17 mouse cellular contexts compared by ENCODE assay signal in the genomic region with DNA sequence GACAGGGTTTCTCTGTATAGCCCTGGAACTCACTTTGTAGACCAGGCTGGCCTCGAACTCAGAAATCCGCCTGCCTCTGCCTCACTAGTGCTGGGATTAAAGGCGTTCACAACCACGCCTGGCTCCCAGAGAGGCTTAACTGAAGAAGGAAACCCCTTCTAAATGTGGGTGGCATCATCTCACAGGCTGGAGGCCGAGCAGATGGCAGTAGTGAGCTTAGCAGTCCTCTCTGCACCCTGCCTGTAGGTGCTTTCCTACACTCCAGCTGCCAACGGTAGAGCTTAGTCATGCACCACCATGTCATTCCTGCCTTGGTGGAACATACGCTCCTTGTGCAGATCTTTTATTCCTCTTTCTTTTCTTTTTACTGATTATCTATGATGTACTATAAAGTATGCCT.
"Had no signal": no experiment of that assay in that cellular context is flagged by ENCODE, and none has a peak within 500 bp of the region (broad histone marks: within the 10 kb centered on the region; RNA-seq: fewer than 3 reads in every experiment).

No protein-coding gene starts in this region.

- H3K27ac ChIP-seq: intestine, embryonic 15.5 days; kidney, embryonic 15.5 days; left cerebral cortex, adult 2 months; limb, embryonic 12.5 days; limb, embryonic 15.5 days; liver, embryonic 14.5 days; macrophage; stomach, postnatal 0 days had no signal

- DNase-seq: kidney, adult 11 months; kidney, adult 8-10 months; kidney, postnatal 10 days; kidney, postnatal 36 days; liver, postnatal 0 days; lung, embryonic 14.5 days; midbrain, embryonic 14.5 days; thymus, postnatal 25 days had no signal

- H3K9me3 ChIP-seq: intestine, embryonic 15.5 days; kidney, embryonic 15.5 days; limb, embryonic 12.5 days; limb, embryonic 15.5 days had no signal

- H3K4me3 ChIP-seq: intestine, embryonic 15.5 days; kidney, embryonic 15.5 days; left cerebral cortex, adult 2 months; limb, embryonic 12.5 days; limb, embryonic 15.5 days had no signal

- H3K27me3 ChIP-seq: intestine, embryonic 15.5 days; kidney, embryonic 15.5 days; limb, embryonic 12.5 days; limb, embryonic 15.5 days had no signal

- ATAC-seq: intestine, embryonic 15.5 days; liver, postnatal 0 days; lung, postnatal 0 days had no signal

- H3K36me3 ChIP-seq: intestine, embryonic 15.5 days; kidney, embryonic 15.5 days; limb, embryonic 12.5 days; limb, embryonic 15.5 days had no signal

- H3K4me1 ChIP-seq: intestine, embryonic 15.5 days; kidney, embryonic 15.5 days; limb, embryonic 12.5 days; limb, embryonic 15.5 days had no signal
